Mouse (Mus musculus) regulatory T cell (primary cell): ENCODE measurements at regions not wholly inside any gene's neighbourhood (a gene's known extent, or its start where the extent isn't known, plus 50 kb on each side); places are given as distances from the start of the nearest gene placed in this dataset.

Experiments used
- in situ Hi-C: fragments of 300-600 bp; cut with MboI, MseI; formaldehyde crosslinking; loops from one replicate; pipeline ENCODE4 v1.15.1; 2025; ENCODE audit warnings: high pct_unique_total_duplicates

DNA sequence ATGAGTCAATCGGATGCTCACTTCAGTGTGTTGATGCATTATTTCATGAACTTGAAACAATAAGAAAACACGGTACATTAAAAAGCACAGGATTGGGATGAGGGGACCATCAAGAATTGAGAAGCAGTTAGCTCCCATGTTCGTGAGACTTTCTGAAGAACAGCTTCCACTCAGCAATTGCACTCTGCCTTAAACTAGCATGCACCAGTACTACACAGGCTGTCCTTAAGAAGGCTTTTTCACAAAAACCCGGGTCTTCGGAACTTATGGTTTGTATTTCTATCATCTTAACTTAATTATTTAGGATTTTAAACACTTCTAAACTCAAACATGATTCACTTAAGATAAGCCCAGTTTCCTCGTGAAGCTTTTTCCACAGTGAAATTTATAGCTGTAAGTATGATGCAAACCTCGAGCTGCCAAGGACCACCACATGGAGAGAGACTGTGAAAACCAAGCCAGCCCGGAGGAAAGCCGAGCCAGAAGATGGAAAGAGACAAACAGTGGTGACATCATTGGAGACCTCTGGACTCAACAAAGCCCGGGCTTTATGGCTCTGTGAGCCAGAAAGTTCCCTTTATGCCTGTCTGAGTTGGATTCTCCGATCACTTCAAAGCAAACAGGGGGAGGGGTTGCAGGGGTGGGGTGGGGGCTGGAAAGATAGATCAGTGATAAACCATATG is 162.7 kb upstream of the Atp2b1 start:
- in situ Hi-C loops = no loop called here

DNA sequence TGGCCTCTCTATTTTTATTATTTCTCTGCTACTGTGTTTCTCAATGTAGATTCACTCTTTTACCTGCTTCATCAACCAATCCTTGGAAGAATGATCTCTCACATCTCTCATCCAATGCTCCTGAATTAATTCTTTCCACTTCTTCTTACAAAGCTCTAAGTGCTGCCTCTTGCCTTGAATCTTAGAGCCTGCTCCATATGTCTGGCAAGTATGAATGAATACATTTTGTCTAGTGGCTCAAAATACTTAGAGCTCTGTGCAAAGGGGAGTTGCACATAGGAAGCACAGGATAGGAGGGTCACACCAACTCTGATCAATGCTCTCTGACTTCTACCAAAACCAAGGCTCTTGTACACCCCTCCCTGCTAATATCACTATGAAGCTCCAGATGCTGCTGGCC is 153.1 kb upstream of the Atp2b1 start:
- in situ Hi-C loops = no loop called here

DNA sequence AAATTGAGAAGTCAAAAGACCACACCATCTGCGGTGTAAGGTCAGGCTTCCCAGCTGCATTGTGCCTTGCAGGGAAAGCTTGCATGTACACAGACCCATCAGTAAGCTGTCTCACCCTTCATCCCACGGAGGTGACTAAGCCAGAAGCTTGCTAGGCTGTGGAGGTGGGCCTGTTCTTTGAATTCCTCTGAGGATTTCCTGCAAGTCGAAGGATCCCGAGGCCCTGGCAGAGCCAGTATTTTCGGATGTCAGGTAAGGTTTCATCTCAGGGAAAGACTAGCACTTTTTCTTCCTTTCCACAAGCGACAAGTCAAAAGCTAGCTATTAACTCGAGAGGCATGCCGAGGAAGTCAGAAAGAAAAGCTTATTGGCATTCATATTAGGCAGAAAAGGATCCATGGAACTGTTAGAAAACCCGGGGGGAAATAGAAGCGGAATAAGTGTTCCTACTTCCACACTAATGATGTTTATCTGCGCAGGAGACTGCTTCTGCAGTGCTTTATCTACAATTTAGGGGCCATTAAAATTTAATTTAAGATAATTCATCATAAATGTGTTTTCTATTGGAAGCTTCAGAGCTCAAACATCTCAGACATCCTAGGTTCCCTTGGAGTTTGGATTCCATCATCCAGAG is 148.3 kb upstream of the Atp2b1 start:
- in situ Hi-C loops = no loop called here

DNA sequence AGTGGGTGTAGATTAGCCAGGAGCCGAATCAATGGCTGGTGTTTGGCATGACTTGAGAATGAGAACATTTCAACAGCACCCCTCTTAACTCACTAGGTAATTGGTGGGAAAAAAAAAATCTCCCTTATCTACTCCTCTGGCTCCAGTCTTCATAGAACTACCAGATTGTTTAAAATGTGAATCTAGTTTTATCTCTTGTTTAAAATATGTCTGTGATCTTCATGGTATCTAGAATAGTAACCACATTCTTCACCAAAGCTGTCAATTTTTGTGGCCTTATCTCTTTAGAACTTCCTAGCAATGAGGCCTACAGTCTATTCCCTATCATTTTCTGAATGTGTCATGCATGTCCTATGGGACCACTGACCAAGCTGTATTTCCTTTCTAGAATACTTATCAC is 134.4 kb upstream of the Atp2b1 start:
- in situ Hi-C loops = no loop called here

DNA sequence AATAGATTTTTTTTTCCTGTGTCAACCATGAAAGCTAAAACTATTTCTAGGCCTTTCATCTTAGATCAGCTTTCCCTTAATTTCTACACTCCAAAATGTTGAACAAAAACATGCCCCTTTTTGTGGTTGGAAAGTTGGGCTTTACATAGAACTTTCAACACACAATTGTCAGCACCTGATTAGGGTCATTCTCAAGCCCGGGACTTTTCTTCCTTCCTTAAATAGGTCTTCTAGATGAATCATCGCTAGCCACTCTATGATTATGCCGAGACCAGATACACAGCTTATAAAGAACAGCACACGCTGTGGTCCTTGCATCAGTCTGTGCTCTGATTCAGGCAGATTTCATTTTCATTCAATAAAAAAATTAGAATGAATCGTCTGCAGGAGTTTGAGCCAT is 133.3 kb upstream of the Atp2b1 start:
- in situ Hi-C loops = no loop called here

DNA sequence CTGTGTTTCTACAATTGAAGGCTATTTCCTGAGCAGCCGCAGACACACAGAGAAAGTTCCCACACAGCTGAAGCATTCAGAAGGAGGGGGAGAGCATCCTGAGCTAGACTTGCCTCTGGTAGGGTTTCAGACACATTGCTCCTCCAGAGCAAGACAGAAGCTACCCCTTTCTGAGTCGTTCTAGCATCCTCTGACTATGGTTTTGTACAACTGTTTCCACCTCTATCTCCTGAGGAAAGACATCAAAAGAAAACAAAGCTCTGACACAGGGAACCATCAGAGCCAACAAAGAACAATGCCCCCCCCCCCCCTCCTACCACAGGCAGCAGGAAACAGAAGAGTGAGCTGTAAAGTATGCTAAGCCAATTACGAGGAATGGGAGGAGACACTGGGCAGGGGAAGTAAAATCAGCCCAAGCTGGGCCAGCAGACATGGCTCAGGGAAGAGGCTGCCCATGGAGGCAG is 132.3 kb upstream of the Atp2b1 start:
- in situ Hi-C loops = no loop called here

DNA sequence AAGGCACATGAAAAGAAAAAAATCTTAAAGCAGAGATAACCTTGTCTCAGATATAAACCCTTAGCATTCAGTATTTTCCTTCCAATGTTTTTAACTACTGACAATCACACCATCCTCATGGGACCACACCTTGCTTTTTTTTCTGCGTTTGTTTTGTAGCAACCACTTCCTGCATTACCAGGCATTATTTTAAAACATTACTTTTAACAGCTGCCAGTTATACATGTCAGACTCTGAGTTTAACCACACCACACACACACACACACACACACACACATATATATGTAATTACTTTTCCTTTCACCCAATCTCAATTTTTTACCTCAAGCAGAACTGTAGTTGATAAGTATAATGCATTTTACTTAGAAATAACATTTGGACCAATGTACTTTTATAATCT is 128.8 kb upstream of the Atp2b1 start:
- in situ Hi-C loops = no loop called here

DNA sequence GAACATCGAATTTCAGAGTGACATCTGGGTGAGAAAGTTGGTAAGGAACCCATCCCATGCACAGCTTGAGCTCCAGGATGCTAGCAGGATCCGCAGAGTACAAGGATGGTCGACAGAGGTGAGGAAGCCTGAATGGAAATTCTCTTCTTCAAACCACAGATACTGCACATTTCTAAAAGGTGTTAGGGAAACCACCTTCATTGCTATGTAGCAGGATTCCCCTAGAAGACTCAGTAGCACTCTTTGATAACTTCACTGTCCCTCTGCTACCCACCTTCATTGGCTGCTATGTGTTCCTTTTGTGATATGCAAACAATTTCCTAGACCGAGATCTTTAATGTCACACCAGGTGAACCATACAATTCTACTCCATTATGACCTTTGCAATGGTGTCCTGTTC is 128.1 kb upstream of the Atp2b1 start:
- in situ Hi-C loops = no loop called here

DNA sequence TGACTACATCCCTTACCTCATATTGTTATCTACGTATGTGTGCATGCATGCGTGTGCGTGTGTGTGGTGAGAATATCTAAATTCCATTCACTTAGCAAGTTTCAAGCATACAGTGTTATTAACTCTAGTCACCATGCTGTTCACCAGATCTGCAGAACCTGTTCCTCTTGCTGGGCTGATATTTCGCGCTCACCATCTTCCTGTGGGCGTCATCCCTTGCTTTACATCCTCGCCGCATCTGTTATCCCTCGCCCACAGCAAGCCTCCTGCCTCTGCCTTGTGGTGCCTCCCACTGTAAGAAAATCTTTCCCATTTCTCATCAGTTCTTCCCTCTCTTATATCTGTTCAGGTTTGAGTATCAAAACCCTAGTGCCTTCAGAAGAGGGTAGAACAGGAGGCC is 124.4 kb upstream of the Atp2b1 start:
- in situ Hi-C loops = no loop called here

DNA sequence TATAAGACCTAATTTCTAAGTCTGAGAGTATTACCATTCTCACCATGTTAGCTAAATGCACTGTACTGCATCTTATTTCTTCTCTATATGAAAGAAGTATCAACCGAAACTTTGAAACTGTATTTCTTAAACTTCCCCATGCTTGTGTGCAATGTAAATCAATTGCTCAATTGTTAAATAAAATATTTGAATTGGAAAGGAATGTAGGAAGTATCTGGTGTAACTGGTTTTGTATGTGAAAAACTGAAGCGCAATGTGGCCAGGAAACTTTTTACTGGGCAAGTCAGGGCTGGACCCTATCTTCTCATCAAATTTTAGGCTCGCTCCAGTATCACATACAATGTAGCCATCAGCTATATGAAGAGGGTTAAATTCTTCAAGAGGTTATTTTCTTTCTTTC is 123.8 kb upstream of the Atp2b1 start:
- in situ Hi-C loops = no loop called here

DNA sequence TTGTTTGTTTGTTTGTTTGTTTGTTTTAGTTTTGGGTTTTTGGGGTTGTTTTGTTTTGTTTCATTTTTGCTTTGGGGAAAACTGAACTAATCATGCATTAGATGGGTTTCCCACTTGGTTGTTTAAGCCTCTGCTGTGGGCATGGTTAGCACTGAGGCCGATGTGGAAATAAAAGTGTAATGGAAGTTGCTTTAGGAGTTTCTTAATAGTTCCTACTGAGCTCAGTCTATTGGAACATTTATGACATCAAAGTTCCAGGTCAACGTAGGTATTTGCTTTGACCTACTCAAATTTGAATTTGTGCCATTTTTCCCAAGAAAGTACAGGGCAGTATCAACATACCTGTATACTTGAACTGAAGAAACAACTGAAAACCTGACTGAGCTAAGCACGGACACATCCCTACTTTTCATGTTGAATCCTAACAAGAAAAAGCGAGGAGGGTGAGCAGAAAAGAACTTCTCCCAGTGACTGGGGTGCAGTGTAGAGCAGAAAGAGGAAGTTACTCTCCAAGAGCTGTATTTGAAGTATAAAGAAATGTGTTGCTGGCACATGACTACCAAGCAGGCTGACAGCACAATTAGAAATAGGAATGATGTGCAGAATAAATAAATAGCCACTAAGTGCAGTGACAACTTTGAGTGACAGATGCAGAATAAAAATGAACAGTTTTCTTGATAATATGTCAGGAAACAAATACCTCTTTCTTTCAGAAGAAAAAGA is 122.0 kb upstream of the Atp2b1 start:
- in situ Hi-C loops = no loop called here

DNA sequence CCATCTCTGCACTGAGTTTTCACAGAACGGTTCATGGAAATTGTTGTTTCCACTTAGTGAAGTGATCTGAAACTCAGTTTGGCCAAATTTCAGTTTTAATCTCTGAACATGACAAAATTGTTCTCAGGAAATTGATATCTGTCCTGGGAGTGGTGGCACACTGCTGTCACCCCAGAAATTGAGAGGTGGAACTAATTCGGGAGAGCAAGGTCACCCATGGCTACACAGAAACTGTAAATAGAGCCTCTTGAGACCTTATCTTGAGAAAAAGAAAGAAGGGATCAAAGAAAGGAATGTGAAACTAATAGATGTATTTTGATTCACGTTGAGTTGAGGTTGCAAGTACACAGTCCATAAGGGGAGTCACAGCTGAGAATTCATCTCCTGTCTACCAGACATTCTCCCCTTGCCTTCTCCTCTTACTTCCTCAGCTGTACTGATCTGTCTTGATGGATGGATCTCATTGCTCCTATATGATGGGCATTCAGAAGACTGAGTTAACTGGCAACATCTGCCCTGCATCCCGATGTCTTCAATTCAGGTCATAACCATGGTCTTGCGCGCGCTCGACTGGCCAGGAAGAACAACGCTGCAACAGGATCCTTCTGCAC is 120.2 kb upstream of the Atp2b1 start:
- in situ Hi-C loops = no loop called here

DNA sequence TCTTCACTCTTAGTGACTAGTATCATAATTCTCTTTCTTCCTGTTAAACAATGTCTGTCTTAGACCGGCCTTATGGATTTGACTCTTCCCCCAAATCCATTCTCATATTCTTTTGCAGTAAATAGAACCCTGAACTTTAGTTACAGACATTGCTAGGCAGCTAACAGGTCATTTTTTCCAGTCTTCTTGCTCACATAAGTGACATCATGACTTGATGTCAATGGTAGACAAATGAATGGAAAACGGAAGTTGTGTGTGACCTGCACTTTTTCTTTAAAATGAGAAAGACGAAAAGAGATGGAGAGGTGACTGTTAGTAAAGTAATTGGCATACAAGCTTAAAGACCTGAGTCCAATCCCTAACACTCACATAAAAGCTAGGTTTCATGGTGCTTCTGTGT is 118.2 kb upstream of the Atp2b1 start:
- in situ Hi-C loops = no loop called here

DNA sequence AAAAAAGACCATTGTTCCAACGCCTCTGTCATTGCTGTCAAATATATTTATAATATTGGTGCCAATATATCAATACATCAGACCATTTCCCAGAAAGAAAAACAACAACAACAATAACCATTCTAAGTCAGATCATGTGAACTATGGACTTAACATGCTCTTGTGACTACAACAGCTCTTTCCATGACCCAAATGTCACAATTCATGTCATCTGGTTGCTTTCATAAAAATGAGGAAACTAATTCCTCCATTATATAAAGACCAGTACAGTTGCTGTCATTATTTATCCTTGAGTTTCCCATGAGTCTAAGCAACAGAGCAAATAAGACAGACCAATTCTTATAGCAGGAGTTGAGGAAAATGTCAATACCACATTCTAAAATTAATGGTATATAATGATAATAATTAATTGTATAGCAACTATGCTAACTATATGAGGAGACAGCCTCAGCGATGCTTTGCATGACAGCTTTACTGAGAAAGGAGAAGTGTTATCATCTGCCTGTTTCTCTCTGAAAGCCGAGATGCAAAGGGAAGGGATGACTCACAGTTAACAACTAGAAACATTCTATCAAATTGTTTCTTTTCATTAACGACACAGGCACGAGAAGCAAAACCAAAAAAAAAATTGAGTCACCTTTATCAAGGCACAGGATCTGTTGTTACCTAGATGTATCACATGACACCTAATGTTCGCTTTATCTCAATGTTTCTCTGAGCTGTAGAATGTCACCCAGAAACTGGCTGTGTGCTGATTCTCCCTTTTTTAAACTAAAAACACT is 115.4 kb upstream of the Atp2b1 start:
- in situ Hi-C loops = no loop called here

DNA sequence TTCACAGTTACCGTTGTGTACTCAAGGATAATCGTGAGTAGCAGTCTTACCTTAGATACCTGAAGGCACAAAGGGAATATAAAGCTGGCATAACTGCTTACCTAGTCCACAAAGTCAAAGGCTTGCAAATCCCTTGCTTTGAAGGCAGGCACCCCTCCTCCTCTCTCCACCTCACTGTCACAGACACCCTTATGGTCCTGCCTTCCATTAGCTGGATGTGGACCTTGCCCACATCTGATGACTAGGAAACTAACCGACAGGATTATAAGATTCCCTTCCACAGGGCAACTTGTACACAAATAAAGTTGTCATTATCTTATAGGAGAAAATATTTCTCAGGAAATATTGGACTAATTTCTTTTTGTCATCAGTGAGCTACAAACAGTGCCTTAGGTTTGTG is 114.4 kb upstream of the Atp2b1 start:
- in situ Hi-C loops = no loop called here

DNA sequence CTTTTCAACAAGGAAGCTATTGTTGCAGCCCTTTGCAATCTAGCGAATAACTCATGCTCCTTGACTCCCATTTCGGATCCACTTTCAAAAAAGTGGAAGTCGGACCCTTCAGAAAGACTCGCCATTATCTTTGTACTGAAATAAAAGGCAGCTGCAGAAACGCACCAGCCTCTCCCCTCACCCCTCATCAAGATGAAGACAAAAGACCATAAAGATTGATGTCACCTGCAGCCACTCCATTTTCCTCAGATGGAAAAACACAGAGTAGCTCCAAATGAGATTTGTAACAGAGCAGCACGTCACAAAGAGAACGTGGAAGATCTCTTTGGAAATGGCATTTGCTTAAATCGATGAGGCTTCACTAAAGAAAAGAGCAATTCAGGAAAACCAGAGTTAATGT is 113.3 kb upstream of the Atp2b1 start:
- in situ Hi-C loops = no loop called here

DNA sequence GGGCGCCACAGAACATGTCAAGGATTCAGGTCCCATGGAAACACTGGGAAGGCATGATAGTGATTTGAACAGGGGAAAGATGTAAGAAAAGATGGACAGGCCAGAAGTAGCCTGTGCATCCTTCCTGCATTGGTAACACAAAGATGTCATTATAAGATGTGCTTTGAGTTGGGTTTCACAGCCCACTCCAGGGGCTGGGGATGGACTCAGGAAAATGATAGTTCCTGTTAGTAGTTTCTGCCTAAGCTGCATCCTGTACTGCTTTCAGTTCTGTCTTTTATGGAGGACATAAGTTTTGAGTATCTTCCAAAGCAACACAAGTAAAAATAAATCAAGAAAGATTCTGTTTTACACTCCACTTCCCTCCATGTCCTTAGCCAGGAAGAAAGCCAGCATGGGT is 109.2 kb upstream of the Atp2b1 start:
- in situ Hi-C loops = no loop called here

DNA sequence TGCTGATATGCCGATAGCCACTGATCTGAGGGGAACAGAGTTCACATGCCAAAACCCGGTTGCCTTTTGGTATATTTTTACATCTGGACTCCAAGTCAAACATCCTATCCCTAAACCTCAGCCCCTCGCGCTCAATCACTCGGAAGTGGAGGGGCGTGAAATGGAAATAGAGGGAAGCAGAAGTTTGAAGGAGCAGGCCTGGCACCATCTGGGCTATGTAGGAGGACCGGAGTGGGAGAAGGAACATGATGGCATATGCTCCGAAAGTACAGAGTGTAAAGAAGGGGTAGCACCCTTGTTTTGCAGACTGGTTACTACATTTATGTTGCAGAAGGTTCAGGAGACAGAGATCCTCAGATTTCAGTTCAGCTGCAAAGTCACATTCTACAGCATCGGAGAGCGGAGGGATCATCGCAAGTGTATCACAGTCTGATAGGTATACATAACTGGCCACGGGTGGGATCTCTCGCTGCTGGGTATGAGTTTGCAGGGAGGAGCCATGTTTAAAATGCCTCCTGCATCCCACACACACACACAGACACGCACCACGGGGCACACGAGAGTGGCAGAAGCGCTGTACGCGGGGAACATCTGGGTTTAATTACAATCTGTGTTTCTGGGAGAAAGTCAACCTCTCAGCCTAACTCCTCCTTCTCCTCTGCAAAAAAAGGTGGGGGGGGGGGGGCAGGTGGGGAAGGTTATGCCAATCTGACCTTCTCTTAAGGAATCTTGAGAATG is 107.2 kb upstream of the Atp2b1 start:
- in situ Hi-C loops = no loop called here

DNA sequence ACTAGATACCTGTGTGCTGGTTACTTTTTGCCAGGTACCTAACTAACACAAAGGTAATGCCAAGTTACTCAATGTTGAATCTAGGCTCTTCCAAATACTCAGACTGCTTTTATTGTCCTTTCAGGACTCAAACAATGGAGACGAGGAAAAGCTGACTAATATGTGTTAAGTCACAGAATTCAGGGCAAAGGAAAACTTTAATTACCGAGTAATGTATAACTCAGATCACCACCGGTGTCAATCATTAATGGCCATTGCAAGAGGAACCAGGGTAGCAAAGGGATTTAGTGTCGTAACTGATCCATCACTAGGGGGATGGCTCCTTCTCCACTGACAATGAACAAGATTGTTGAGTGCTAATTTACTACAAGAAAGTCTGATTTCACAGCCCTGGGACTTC is 105.6 kb upstream of the Atp2b1 start:
- in situ Hi-C loops = no loop called here

DNA sequence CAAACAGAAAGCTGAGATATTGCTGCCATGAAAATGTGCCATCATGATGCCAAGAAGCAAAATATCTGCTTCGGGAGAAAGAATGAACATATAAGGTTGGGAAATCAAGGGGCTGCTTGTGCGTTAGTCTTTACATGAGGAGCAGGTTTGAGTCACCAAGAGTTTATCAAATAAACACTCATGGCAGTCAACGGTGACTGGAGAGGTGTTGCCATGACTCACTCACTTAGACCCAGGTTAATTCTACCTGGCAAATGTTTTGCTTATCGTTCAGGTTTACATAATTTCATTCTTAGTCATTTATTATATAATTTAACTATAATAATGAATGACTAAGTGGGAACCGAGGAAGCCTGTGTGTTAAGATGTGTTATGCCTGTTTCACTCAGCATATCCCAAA is 85.2 kb upstream of the Atp2b1 start:
- in situ Hi-C loops = loop anchor here (5.0 kb wide), 1 partner anchor 342 kb away; no protein-coding TSS in a partner anchor

DNA sequence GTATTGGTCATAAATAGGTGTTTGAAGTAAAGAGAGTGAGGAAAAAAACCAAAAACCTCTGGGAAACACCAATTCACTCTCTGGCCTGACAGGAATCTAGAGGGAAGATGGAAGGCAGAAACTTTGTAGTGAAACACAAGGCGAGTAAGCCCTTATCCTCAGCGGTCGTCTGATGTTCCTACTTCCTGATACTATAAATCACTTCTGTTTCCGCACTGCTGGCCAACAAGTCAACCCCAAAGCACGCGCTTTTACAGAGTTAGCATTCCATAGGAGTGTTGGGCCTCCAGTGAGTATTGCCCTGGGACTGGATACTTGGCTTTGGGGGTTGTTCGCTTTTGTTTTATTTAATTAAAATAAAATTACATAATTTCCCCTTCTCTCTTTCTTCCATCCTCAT is 82.7 kb upstream of the Atp2b1 start:
- in situ Hi-C loops = no loop called here
